Comparison of ENCODE assay signal across 11 mouse cellular contexts in genomic region chr4:140580866-140581265, GRCm38 (mm10).
DNase-seq lines count a peak whose midpoint lies in the region; ATAC-seq and TF ChIP-seq lines count a peak whose summit lies in the region.
"Had no signal": no experiment of that assay in that cellular context is flagged by ENCODE, and none has a peak within 500 bp of the region (broad histone marks: within the 10 kb centered on the region; RNA-seq: fewer than 3 reads in every experiment).

No protein-coding gene starts in this region.

- peak overlapping the region; percentile 45; the same call in 1 of the 2 replicates for H3K27ac ChIP-seq in hindbrain, postnatal 0 days
- H3K27ac ChIP-seq in hindbrain, embryonic 14.5 days: no peak overlapping the region
- H3K27ac ChIP-seq in heart, embryonic 15.5 days: peak overlapping the region; percentile 80
- H3K27ac ChIP-seq in forebrain, embryonic 16.5 days (ENCODE audit: low read length): no peak overlapping the region
- H3K27ac ChIP-seq: forebrain, embryonic 13.5 days; limb, embryonic 12.5 days; neural tube, embryonic 12.5 days had no signal

- peaks cover 31% of the 10 kb centered on the region; the same call in 1 of the 2 replicates for H3K36me3 ChIP-seq in hindbrain, postnatal 0 days (ENCODE audit: insufficient read depth, low read length)
- peaks cover 78% of the 10 kb centered on the region for H3K36me3 ChIP-seq in hindbrain, embryonic 14.5 days (replicated peaks; ENCODE audit: control insufficient read depth, insufficient read depth)
- H3K36me3 ChIP-seq in G1E (replicated peaks): peaks cover 69% of the 10 kb centered on the region
- H3K36me3 ChIP-seq in heart, embryonic 15.5 days: peaks cover 33% of the 10 kb centered on the region
- H3K36me3 ChIP-seq in forebrain, embryonic 16.5 days (ENCODE audit: control insufficient read depth, insufficient read depth): peaks cover 9% of the 10 kb centered on the region

- no peaks in the 10 kb centered on the region for H3K27me3 ChIP-seq in hindbrain, postnatal 0 days (ENCODE audit: insufficient read depth, low read length)
- no peaks in the 10 kb centered on the region for H3K27me3 ChIP-seq in hindbrain, embryonic 14.5 days (ENCODE audit: control insufficient read depth, insufficient read depth, low read length)
- no peaks in the 10 kb centered on the region for H3K27me3 ChIP-seq in G1E (ENCODE audit: insufficient read depth, low read length)
- no peaks in the 10 kb centered on the region for H3K27me3 ChIP-seq in heart, embryonic 15.5 days
- no peaks in the 10 kb centered on the region for H3K27me3 ChIP-seq in forebrain, embryonic 16.5 days (replicated peaks; ENCODE audit: control insufficient read depth, insufficient read depth, low read length)
- H3K27me3 ChIP-seq: forebrain, embryonic 13.5 days; limb, embryonic 12.5 days; neural tube, embryonic 12.5 days had no signal

- 81% methylated on average over 4 of the region's 4 CpGs for WGBS in hindbrain, postnatal 0 days
- WGBS in hindbrain, embryonic 14.5 days: 96% methylated on average over 4 of the region's 4 CpGs
- 79% methylated on average over 4 of the region's 4 CpGs for WGBS in heart, embryonic 15.5 days
- 98% methylated on average over 4 of the region's 4 CpGs for WGBS in forebrain, embryonic 16.5 days

- no peak overlapping the region for H3K4me3 ChIP-seq in hindbrain, postnatal 0 days (ENCODE audit: low read length)
- no peak overlapping the region for H3K4me3 ChIP-seq in hindbrain, embryonic 14.5 days (replicated peaks; ENCODE audit: low read length)
- peak overlapping the region; percentile 29; the same call in 1 of the 2 replicates for H3K4me3 ChIP-seq in G1E (ENCODE audit: low read depth, low read length)
- peak overlapping the region; percentile 43 for H3K4me3 ChIP-seq in heart, embryonic 15.5 days
- no peak overlapping the region for H3K4me3 ChIP-seq in forebrain, embryonic 16.5 days (replicated peaks; ENCODE audit: low read length)
- H3K4me3 ChIP-seq: forebrain, embryonic 13.5 days; limb, embryonic 12.5 days; neural tube, embryonic 12.5 days had no signal

- TF ChIP-seq CTCF in hindbrain, postnatal 0 days (IDR thresholded peaks at IDR 0.05; ENCODE audit: low read depth): no peak
- no peak for TF ChIP-seq CTCF in G1E (IDR thresholded peaks at IDR 0.05; ENCODE audit: low read depth, low read length)

- H3K4me1 ChIP-seq in hindbrain, postnatal 0 days (ENCODE audit: insufficient read depth, low read length): peaks cover 19% of the 10 kb centered on the region
- H3K4me1 ChIP-seq in hindbrain, embryonic 14.5 days (replicated peaks; ENCODE audit: control insufficient read depth, insufficient read depth, low read length): no peaks in the 10 kb centered on the region
- peaks cover 82% of the 10 kb centered on the region for H3K4me1 ChIP-seq in G1E (ENCODE audit: insufficient read depth, low read depth, low read length)
- H3K4me1 ChIP-seq in heart, embryonic 15.5 days (replicated peaks): peaks cover 25% of the 10 kb centered on the region
- peaks cover 9% of the 10 kb centered on the region; the same call in 1 of the 2 replicates for H3K4me1 ChIP-seq in forebrain, embryonic 16.5 days (replicated peaks; ENCODE audit: control insufficient read depth, insufficient read depth, low read length)
- H3K4me1 ChIP-seq: forebrain, embryonic 13.5 days; limb, embryonic 12.5 days; neural tube, embryonic 12.5 days had no signal

- ATAC-seq in hindbrain, postnatal 0 days: no peak
- ATAC-seq in hindbrain, embryonic 14.5 days (ENCODE audit: low FRiP score): no peak
- no peak for ATAC-seq in G1E (ENCODE audit: extremely low read depth, insufficient number of reproducible peaks, low FRiP score, poor library complexity, severe bottlenecking)
- ATAC-seq in heart, embryonic 15.5 days (replicated peaks; ENCODE audit: insufficient number of reproducible peaks, insufficient read depth, low FRiP score, low read depth): no peak
- no peak for ATAC-seq in forebrain, embryonic 16.5 days
- ATAC-seq: forebrain, embryonic 13.5 days had no signal

- no peak overlapping the region for H3K9ac ChIP-seq in hindbrain, postnatal 0 days (replicated peaks; ENCODE audit: low read length)
- H3K9ac ChIP-seq in hindbrain, embryonic 14.5 days: no peak overlapping the region
- peak overlapping the region; percentile 14; the same call in 1 of the 2 replicates for H3K9ac ChIP-seq in heart, embryonic 15.5 days
- no peak overlapping the region for H3K9ac ChIP-seq in forebrain, embryonic 16.5 days (replicated peaks; ENCODE audit: low read depth, low read length)
- H3K9ac ChIP-seq: forebrain, embryonic 13.5 days; limb, embryonic 12.5 days; neural tube, embryonic 12.5 days had no signal

- peak; percentile 65 to 76 for DNase-seq in cerebellum, postnatal 10 days
- no peak for DNase-seq in cerebellum, adult 9-10 months
- DNase-seq in hindbrain, postnatal 0 days (ENCODE audit: low spot score): peak; percentile 33
- DNase-seq in hindbrain, embryonic 14.5 days (ENCODE audit: low spot score): no peak
- DNase-seq in G1E (ENCODE audit: low spot score): no peak
- no peak for DNase-seq in right cerebral cortex, adult 18-20 months

- no peaks in the 10 kb centered on the region for H3K9me3 ChIP-seq in hindbrain, postnatal 0 days (ENCODE audit: low read length)
- H3K9me3 ChIP-seq in hindbrain, embryonic 14.5 days (ENCODE audit: control insufficient read depth, low read length): no peaks in the 10 kb centered on the region
- no peaks in the 10 kb centered on the region for H3K9me3 ChIP-seq in G1E (replicated peaks)
- H3K9me3 ChIP-seq in heart, embryonic 15.5 days (replicated peaks): no peaks in the 10 kb centered on the region
- H3K9me3 ChIP-seq in forebrain, embryonic 16.5 days (ENCODE audit: control insufficient read depth, low read length): no peaks in the 10 kb centered on the region
- H3K9me3 ChIP-seq: forebrain, embryonic 13.5 days; limb, embryonic 12.5 days; neural tube, embryonic 12.5 days had no signal

- no peak overlapping the region for H3K4me2 ChIP-seq in hindbrain, postnatal 0 days (ENCODE audit: low read depth, low read length)
- no peak overlapping the region for H3K4me2 ChIP-seq in hindbrain, embryonic 14.5 days (replicated peaks)
- H3K4me2 ChIP-seq in heart, embryonic 15.5 days: peak overlapping the region; percentile 55
- H3K4me2 ChIP-seq in forebrain, embryonic 16.5 days (ENCODE audit: low read length): no peak overlapping the region
- H3K4me2 ChIP-seq: forebrain, embryonic 13.5 days; limb, embryonic 12.5 days; neural tube, embryonic 12.5 days had no signal

Comparison
In these comparisons a context has a peak if more than half of its experiments do, and no peak if none do; other contexts are left out.
1. DNase-seq: peak in cerebellum, postnatal 10 days (2 of 2) and hindbrain, postnatal 0 days (single experiment); none in cerebellum, adult 9-10 months (single experiment), hindbrain, embryonic 14.5 days (single experiment), G1E (single experiment) and right cerebral cortex, adult 18-20 months (single experiment).
2. H3K27ac ChIP-seq: peak in hindbrain, postnatal 0 days (single experiment) and heart, embryonic 15.5 days (single experiment); none in hindbrain, embryonic 14.5 days (single experiment) and forebrain, embryonic 16.5 days (single experiment).
3. H3K4me3 ChIP-seq: peak in G1E (single experiment) and heart, embryonic 15.5 days (single experiment); none in hindbrain, postnatal 0 days (single experiment), hindbrain, embryonic 14.5 days (single experiment) and forebrain, embryonic 16.5 days (single experiment).